Mouse (Mus musculus) liver, adult 2 months (tissue): ENCODE data around the gene Ralgapa2. TPM values are rescaled to one million over a fixed set of nuclear protein-coding genes. Genes with fewer than 3 reads are reported as not detected.
A peak's percentile ranks its signal among the peaks of the same experiment; 100 is the strongest.

Experiments
- DNase-seq: peaks from one replicate; pipeline ENCODE4 v3.0.0-alpha.2; 2011; ENCODE audit warnings: low read depth, low spot score; ENCODE audit errors: extremely low read depth
- H3K27ac ChIP-seq: fragments of 200-500 bp; replicated peaks from 2 replicates; pipeline ENCODE4 v1.5.1; 2012; ENCODE audit warnings: low read depth, mild to moderate bottlenecking, control low read depth, inconsistent platforms, low read length; ENCODE audit not compliant: insufficient read depth
- H3K27me3 ChIP-seq: fragments of 200-500 bp; 2 replicates; pipeline ENCODE4 v1.6.1; 2012; ENCODE audit warnings: mild to moderate bottlenecking, moderate library complexity, low read length, inconsistent platforms; ENCODE audit not compliant: control insufficient read depth, insufficient read depth
- H3K36me3 ChIP-seq: fragments of 200-500 bp; 2 replicates; pipeline ENCODE4 v1.6.1; 2012; ENCODE audit warnings: low read length, inconsistent platforms; ENCODE audit not compliant: control insufficient read depth, insufficient read depth
- H3K4me1 ChIP-seq: fragments of 200-500 bp; 2 replicates; pipeline ENCODE4 v1.6.1; 2011; ENCODE audit warnings: low read length; ENCODE audit not compliant: control insufficient read depth, insufficient read depth
- H3K4me3 ChIP-seq: fragments of 200-500 bp; 2 replicates; pipeline ENCODE4 v1.5.1; 2011; ENCODE audit warnings: low read depth, mild to moderate bottlenecking, control low read depth, low read length, moderate library complexity; ENCODE audit not compliant: insufficient read depth
- H3K79me2 ChIP-seq: fragments of 200-500 bp; 2 replicates; pipeline ENCODE4 v1.6.1; 2012; ENCODE audit warnings: inconsistent platforms, mild to moderate bottlenecking, low read length, moderate library complexity; ENCODE audit not compliant: control insufficient read depth, insufficient read depth
- H3K9ac ChIP-seq: fragments of 200-500 bp; 2 replicates; pipeline ENCODE4 v1.6.1; 2012; ENCODE audit warnings: low read depth, mild to moderate bottlenecking, control low read depth, inconsistent platforms, low read length
- CTCF ChIP-seq: fragments of 200-500 bp; IDR thresholded peaks from 2 replicates; pipeline ENCODE4 v1.5.1; 2011; ENCODE audit warnings: low read depth, low read length, control low read depth
- POLR2A ChIP-seq: fragments of 200-500 bp; IDR thresholded peaks from 2 replicates; pipeline ENCODE4 v1.6.1; 2011; ENCODE audit warnings: low read length, control low read depth; ENCODE audit not compliant: insufficient read depth; ENCODE audit errors: extremely low read depth
- WGBS: fragments of 180-500 bp; shearing (Covaris S2); methylation state at CpG from one replicate; pipeline ENCODE4 v1.1.7; 2018; 5-methylcytosine and 5-hydroxymethylcytosine counted together
- polyA plus RNA-seq: library from polyadenylated mRNA; depleted of rRNA; stranded (reverse); fragments of >200 nt; gene quantifications from 2 replicates; pipeline ENCODE4 v1.2.3, GENCODE M21; 2012
- total RNA-seq: library from RNA; depleted of rRNA; stranded (reverse); fragments of >200 nt; gene quantifications from 2 replicates; pipeline ENCODE4 v1.2.3, GENCODE M21; 2014

Gene Ralgapa2
- total and polyA plus RNA-seq, 2 experiments: 12.4 to 54.2 TPM

GRCm38 (mm10) chr2:146510780-146511179, 1.4 kb downstream of the Ralgapa2 start:
- H3K9ac ChIP-seq: peak overlapping the region; percentile 63
- no peaks in the 10 kb centered on the region for H3K36me3 ChIP-seq
- TF ChIP-seq CTCF (no peak), POLR2A (no peak)
- peaks cover 18% of the 10 kb centered on the region; the same call in 1 of the 2 replicates for H3K79me2 ChIP-seq
- H3K4me3 ChIP-seq: peak overlapping the region; percentile 80
- peaks cover 11% of the 10 kb centered on the region; the same call in 1 of the 2 replicates for H3K4me1 ChIP-seq
- H3K27ac ChIP-seq: peak overlapping the region; percentile 52
- DNase-seq: no peak
- H3K27me3 ChIP-seq: no peaks in the 10 kb centered on the region
- WGBS: 26% methylated on average over 1 of the region's 1 CpGs

- Histone ChIP-seq H3K36me3 (peaks cover 2% of the 10 kb centered on the region; the same call in 1 of the 2 replicates), H3K79me2 (peaks cover 20% of the 10 kb centered on the region), H3K27ac (peak overlapping the region; percentile 37), H3K27me3 (no peaks in the 10 kb centered on the region), H3K4me3 (no peak overlapping the region), H3K9ac (peak overlapping the region; percentile 7; the same call in 1 of the 2 replicates), H3K4me1 (peaks cover 44% of the 10 kb centered on the region)
- TF ChIP-seq CTCF: no peak
- TF ChIP-seq POLR2A: no peak
- WGBS: 43% methylated on average over 9 of the region's 9 CpGs
- DNase-seq: peak; percentile 99
These were observed 9.4 kb downstream of the Ralgapa2 start for GRCm38 (mm10) chr2:146502578-146503311.

- H3K36me3 ChIP-seq: peaks cover 2% of the 10 kb centered on the region; the same call in 1 of the 2 replicates
- H3K27ac ChIP-seq: no peak overlapping the region
- DNase-seq: peak; percentile 68
- H3K4me3 ChIP-seq: no peak overlapping the region
- H3K4me1 ChIP-seq: peaks cover 45% of the 10 kb centered on the region
- no peaks in the 10 kb centered on the region for H3K27me3 ChIP-seq
- TF ChIP-seq CTCF (no peak), POLR2A (no peak)
- 57% methylated on average over 1 of the region's 1 CpGs for WGBS
- H3K79me2 ChIP-seq: peaks cover 28% of the 10 kb centered on the region
- no peak overlapping the region for H3K9ac ChIP-seq
These were observed 12.1 kb downstream of the Ralgapa2 start for GRCm38 (mm10) chr2:146500067-146500466.

GRCm38 (mm10) chr2:146499111-146499510, 13.0 kb downstream of the Ralgapa2 start:
- TF ChIP-seq POLR2A (no peak), CTCF (no peak)
- Histone ChIP-seq H3K79me2 (peaks cover 33% of the 10 kb centered on the region), H3K36me3 (peaks cover 2% of the 10 kb centered on the region; the same call in 1 of the 2 replicates), H3K27ac (no peak overlapping the region), H3K4me3 (no peak overlapping the region), H3K9ac (no peak overlapping the region), H3K4me1 (peaks cover 39% of the 10 kb centered on the region), H3K27me3 (no peaks in the 10 kb centered on the region)
- DNase-seq: peak; percentile 78
- 19% methylated on average over 1 of the region's 1 CpGs for WGBS

GRCm38 (mm10) chr2:146498298-146498697, 13.8 kb downstream of the Ralgapa2 start:
- H3K9ac ChIP-seq: no peak overlapping the region
- H3K27me3 ChIP-seq: no peaks in the 10 kb centered on the region
- peaks cover 2% of the 10 kb centered on the region; the same call in 1 of the 2 replicates for H3K36me3 ChIP-seq
- DNase-seq: peak; percentile 69
- H3K79me2 ChIP-seq: peaks cover 36% of the 10 kb centered on the region
- H3K4me3 ChIP-seq: no peak overlapping the region
- peaks cover 36% of the 10 kb centered on the region for H3K4me1 ChIP-seq
- WGBS: 32% methylated on average over 6 of the region's 6 CpGs
- H3K27ac ChIP-seq: 0 out of 2 replicates have a peak overlapping the region, but pooled peaks have one; percentile 18
- TF ChIP-seq CTCF: no peak
- TF ChIP-seq POLR2A: no peak

GRCm38 (mm10) chr2:146496995-146497394, 15.1 kb downstream of the Ralgapa2 start:
- 11% methylated on average over 1 of the region's 1 CpGs for WGBS
- Histone ChIP-seq H3K36me3 (peaks cover 2% of the 10 kb centered on the region; the same call in 1 of the 2 replicates), H3K4me1 (peaks cover 26% of the 10 kb centered on the region), H3K4me3 (no peak overlapping the region), H3K9ac (no peak overlapping the region), H3K27me3 (no peaks in the 10 kb centered on the region), H3K27ac (no peak overlapping the region), H3K79me2 (peaks cover 44% of the 10 kb centered on the region)
- TF ChIP-seq POLR2A (no peak), CTCF (no peak)
- peak; percentile 45 for DNase-seq
